Mouse (Mus musculus) brain, embryonic 14.5 days (tissue): Measurements from ENCODE around the gene Entpd1.

Experiments
- CTCF ChIP-seq: fragments of 200-500 bp; IDR thresholded peaks from 2 replicates; pipeline ENCODE4 v1.5.1; 2012; ENCODE audit warnings: inconsistent platforms, mild to moderate bottlenecking, moderate library complexity, borderline replicate concordance; ENCODE audit not compliant: insufficient read depth, insufficient read length; ENCODE audit errors: extremely low read depth
- POLR2A ChIP-seq: fragments of 200-500 bp; IDR thresholded peaks from 2 replicates; pipeline ENCODE4 v1.6.1; 2012; ENCODE audit warnings: mild to moderate bottlenecking, inconsistent platforms, borderline replicate concordance; ENCODE audit not compliant: poor library complexity, insufficient read depth, insufficient read length, severe bottlenecking; ENCODE audit errors: extremely low read depth

DNA sequence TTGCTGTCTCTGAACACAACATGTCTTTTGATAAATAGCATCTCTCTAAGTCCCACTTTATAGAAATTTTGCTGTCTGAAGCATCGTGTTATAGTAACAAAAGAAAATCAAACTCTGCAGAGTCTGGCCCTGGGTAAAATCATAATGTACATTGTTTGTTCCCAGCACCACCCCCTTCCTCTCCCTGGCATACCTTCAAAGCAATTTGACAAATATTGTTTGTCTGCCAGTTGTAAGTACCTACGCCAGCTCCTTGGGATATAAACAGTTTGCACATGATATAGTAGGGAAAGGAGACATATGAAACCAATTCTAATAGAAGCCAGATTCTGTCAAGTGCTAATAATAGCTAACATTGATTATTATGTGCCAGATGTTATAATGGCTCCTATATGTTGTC lies 50.6 kb downstream of the Entpd1 start:
- no peak for TF ChIP-seq POLR2A
- no peak for TF ChIP-seq CTCF
